Mouse (Mus musculus) neural tube, embryonic 10.5 days (tissue): Measurements from ENCODE around the gene Calhm6.

ENCODE experiments used
- DNase-seq: peaks from one replicate; pipeline ENCODE4 v3.0.0-alpha.2; 2017; ENCODE audit warnings: low spot score; ENCODE audit errors: extremely low spot score

Calhm6 gene

DNA sequence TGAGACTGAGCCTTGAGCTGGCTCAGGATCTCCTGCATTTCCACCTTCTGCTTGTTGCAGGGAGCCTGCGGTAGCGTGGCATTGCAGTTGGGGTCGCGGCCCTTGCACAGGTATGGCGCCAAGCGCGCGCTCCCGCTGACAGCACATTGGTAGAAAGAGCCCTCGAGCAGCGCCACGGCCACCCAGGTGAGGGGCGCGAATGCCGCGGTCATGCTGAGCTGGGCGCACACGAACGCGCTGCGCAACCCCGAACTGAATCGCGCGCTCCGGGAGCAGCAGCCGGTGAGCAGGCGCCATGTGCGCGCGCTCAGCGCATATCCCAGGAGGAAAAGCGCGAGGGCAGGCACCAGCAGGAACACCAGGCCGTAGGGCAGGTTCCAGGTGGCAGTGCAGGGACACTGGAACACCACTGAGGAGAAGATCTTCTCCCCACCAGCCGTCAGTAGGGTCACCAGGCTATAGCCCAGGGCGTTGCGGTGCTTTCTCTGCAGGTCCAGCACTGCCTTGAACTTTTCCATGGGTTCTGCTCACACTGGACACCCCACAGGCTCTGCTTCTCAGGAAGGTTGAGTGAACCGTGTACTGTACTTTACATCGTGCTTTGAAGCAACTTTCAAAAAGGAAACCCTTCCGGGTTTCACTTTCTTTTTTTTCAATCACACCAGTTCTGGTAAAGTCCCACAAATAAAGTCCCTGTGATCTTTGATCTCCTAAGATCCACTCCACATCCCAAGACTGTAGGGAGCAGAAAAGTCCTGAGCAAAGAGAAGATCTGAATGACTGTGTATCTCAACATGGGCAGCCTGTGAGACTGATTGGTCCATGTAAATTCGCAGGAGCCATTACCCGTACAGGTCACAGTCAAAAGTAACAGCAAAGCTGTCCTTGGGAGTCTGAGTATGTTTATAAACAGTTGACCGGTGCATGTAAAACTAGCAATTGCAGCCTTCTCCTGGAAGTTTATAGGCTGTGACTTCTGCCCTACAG is at the start of gene Calhm6:
Gene Calhm6 (minus strand): TSS at position 593 of the 987 bp plus-strand sequence.
- DNase-seq, result peak; percentile 57

DNA sequence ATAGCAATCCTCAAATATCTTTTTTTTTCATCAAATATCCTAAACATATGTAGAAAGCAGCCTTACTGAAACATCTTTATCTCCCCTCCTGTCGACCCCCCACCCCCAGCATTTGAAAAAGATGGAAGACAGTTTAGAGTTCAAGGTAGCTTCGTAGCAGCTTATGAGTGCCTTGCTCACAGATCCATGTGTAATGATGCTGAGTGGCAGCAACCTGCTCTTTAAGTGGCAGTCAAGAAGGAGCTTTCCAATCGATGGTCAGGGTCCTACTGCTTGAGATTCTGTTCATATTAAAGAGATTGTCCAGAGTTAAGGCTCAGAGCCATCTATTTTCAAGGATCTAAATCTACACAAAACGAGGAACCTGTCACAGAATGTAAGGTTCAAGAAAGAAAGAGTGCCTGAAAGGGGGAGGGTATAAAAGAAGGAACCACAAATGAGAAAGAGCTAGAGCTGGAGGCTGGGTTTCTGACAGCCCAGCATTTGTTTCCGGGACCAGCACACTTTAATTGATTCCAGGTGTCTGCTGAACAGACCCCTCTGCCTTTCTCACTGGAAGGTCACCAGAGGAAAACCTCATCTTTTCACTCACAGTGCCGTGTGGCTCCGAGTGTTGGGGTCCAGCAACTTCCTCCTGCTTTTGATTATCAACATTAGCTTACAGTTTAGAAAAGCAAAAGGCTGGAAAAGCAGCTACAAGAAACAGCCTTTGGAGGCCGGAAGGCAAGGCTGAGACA is 48.3 kb upstream of the Calhm6 start:
- peak; percentile 38 for DNase-seq

DNA sequence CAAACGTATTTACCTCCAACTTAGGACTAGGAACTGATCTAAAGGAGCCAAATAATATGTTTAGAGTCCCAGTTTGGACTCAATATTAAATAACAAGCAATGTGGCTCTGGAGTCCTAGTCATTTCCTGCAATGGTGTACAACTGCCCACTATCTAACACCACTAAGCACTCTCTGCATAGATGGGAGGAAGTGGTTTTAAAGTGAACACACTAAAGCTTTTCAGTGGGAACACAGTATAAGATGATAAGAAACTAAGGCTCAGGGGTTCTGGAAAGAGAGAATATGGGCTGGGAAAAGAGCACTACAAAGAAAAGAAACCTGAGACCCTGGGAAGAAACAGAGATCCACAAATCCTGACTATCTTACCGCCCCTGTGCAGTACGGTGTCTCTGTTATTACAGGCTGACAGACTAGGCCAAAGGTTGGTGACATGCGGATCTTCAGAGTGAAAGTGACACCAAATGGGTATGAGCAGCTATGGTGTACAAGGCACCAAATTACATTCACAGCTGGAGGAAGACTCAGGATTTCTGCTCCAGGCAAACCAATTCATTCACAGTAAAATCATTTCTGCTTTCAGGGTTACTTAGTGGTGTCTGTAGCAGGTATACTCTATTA is 45.0 kb upstream of the Calhm6 start:
- no peak for DNase-seq

DNA sequence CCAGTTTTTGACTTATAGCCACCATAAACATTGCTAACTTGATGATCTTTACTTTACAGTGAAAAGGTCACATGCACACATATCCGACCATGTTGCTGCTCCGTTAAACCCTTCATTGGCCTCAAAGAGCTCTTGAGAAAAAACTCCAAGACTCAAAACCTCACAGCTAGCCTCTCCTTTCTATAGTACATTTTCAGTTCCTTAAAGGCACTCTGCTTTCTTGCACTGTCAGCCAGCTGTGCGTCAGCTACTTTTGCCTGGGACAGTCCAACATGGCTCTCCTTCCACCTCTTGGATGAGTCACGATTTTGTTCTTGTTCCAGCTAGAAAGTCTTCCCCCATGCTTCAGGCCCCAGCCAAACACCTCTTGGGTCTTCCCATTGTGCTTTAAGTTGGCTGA is 43.9 kb upstream of the Calhm6 start:
- no peak for DNase-seq

DNA sequence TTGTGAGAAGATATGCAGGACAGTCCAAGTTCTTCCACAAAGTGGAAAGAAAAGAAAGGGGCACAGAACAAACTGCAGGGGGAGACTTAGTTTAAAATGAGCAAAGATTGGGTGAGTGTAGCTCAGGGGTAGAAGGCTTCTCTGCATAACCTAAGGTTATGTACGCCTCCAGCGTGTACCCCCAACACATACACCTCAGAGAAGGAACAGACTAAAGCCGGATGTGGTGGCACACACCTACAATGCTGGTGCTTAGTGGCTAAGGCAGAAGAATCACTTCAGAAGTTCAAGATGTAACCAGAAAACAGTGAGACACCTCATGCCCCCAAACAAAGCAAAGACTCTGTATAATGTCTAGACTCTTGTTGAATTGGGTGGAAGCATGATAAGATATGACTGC is 43.4 kb upstream of the Calhm6 start:
- DNase-seq, result no peak

DNA sequence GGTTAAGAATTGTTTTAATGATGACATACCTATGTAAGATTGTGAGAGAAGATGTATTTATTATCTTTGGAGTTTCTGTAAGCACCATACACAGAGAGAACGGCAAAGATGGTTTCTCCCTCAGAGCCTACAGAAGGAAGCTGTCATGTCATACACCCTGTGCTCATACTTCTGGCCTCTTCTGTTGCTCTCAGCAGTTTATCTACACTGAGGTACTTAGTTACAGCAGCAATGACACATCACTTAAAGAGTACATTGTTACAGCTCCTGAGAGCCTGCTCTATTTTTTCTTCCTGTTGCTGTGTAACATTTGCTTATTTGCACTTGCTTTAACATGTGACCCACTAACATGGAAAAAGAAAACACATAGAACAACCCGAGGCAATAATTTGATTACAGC is 39.2 kb upstream of the Calhm6 start:
- no peak for DNase-seq

DNA sequence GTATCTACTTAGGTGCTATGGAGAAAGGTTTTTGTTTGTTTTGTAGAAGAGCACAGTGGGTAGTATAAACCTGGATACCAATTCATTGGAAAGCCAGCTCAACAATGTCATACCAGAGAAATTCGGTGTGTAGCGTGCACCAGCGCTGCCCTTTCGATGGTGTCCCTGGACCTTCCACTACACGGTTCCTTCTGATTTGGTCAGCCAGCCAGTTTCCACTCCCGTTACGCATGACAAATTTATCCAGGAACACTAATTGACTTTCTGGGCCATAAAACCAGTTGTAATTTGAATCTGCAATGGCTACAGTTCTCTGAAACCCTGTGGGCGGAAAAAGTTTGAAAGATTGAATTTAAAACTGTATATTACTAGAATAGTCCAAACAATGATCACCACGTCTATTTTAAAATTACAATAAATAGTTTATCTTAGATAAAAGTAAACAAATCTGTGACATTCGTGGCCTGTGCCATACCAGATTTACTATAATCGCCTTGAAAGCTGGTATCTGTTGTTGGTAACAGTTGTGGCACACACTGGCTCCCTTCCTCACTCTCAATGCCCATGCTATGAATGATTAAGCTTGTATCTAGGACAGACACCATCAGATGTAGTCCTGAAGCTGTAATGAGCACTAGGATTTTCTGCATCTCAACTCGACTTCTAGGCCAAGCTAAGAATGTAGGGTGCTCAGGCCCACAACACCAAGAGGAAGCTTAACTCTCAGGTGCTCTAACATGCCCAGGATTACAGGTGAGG is 28.2 kb upstream of the Calhm6 start:
- DNase-seq, result no peak

DNA sequence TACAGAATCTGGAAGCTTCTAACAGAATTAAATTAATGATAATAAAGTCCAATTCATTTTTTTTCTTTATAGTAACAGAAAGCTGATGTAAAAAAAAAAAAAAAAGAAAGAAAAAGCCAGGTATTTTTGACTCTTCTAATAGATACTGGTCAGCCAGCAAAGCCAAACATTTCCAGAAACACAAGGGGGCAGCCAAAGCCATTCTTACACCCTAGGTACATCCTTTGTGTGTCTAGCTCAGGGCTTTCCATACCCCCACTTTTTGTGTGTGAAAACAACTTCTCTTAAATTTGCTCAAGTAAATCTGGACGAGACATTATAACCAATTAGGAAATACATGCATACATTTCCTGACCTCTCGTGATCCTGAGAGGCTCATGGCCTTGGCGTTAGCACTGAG is 24.0 kb upstream of the Calhm6 start:
- no peak for DNase-seq

DNA sequence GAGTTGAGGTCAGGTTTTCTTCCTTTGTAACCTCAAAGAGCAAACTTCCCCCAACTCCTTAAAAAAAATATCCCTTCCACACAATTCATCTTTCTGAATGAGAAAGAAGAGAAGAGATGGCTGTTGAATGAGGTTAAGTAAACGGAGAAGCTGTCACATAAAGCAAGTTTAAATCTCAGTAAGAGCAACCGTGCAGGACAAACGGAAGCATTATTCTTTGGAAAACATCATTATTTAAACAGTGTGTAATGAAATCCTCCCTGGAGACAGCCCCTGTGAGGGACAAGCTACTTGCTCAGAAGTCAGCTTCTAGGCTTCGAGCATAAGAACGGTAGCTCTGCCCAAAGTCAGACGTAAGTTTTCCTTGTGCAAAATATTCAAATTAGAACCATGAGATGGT is 22.7 kb upstream of the Calhm6 start:
- no peak for DNase-seq

DNA sequence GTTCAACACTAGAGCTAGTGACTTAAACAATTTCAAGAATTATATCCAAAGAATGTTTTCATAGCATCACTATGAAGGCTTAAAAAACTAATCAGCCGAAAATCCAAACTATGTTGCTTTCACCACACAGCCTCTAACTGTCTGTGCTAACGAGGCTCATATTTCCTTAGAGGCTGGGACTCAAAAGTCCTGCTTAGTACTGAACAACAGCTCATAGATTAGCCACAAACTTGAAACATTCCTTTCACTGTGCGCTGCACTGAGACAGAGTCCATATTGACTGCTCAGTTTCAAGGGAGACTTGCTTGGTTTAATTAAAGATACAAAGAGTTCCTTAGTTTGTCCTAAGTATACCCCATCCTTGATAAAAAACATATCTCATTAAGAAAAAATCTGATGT is 22.0 kb upstream of the Calhm6 start:
- DNase-seq, result no peak

DNA sequence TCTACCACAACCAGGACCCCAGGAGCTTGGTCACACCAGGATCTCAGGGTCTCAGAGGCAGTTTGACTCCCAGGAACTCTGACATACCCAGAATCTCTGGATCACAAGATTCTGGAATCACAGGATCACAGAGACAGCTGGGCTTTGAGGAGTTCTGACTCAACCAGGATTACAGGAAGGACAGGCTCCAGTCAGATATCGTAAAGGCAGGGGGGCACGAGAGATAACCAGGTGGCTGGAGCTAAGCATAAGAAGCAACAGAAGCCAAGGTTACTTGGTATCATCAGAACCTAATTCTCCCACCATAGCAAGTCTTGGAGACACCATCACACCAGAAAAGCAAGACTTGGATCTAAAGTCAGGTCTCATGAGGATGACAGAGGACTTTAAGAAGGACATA is 13.9 kb upstream of the Calhm6 start:
- no peak for DNase-seq

DNA sequence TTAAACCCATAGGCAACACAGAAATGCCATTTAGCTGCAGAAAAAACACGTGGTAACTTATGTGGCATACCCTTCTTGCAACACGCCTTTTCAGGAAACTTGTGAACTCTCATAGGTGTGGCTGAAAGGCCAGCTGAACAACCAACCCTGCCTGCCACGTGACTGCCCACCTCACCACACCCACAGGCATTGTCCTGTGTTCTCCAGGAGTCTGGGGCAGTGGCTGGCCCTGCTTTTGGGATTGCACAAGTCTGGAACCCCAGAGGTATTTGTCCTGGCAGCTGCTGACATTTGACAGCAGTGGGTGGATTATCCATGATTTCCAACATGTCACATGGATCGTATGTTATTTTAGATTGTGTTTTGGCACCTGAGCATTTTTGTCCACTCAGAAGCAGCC is 12.0 kb upstream of the Calhm6 start:
- no peak for DNase-seq

DNA sequence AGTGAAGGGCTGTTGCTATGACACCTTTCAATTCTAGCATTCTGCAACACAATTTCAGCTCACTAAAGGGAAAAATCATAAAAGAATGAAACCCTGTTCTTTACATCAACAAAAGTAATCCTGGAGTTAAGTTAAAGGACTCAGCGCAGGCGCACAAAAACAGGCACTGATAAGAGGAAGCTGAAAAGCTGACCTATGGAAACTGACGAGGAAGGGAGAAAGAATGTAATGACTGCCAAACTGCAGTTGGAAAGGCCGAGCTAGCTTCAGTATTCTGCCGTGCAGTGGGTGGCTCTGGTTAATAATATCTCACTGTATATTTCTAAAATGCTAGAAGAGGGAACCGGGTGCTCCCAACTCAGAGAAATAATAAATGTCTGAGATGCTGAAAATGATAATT is 10.2 kb upstream of the Calhm6 start:
- no peak for DNase-seq

DNA sequence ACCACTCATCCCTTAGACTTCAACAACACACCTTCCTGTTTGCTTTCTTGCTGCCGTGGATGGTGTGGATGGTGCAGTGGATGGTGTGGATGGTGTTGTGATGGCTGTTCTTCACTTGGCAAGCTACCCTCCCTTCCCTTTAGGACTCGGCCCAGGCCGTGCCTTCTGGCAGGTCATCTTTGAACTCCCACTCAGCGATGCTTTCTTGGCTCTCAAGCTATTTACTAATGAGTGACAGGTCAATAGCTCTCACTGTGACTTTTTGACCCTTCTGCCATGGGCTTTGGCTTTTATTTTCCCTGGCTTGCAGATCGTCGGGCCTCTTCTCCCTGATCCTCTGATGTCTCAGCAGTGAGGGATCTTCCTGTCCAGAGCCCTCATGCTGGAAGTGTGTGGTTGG is 8.6 kb upstream of the Calhm6 start:
- DNase-seq, result no peak

DNA sequence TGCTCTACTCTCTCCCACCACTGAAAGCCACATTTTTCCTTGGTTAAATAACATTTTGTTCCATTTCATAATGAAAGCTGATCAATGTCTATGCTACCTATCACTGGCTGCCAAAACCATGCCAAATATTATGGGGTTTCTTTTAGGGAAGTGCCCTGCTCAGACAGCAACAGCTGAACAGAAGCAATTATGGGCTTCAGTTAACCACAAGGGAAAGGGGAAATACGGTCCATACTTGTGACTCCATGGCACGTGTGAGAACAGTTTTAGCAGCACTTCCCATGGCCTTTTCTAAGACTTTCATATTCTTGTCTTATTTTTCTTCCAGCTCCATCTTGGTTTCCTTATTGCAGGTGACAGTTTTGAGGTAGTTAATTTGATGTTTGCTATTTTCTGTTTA is 3.6 kb upstream of the Calhm6 start:
- no peak for DNase-seq

DNA sequence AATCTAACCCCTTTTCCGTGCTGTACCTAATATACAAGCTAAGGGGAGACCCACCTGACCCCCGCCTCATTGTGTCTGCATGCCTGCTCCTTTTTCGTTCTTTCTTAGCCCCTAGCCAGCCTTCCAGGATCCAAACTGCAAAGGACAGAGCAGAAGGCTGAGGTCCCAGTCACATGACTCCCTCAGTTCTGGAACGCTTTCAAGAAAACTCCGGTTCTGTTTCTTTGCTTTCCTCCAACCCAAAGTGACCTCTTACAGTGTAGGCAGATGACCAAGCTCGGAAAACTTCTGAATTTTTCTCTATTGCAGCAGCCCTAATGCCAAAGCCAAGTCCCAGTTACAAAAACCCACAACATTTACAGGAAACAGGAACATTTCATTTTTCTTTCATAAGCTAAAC is 607 bp upstream of the Calhm6 start:
- DNase-seq, result no peak

DNA sequence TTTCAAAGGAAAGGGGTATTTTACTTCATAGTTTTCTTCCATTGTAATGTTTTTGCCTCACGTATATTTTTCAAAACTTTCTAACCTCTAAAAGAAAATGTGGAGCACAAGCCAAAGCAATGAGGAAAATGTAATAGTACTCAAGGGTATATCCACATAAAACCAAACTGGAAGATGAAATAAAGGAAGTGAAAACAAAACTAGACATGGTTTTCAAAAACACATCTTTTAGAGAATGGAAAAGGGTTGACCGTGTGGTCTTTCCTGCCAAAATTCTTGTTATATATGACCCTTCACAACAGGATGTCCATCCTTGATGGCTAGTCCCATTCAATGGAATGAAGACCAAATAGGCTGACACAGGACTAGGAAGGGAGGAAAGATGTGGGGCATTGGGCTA is 9.4 kb downstream of the Calhm6 start:
- DNase-seq, result no peak

DNA sequence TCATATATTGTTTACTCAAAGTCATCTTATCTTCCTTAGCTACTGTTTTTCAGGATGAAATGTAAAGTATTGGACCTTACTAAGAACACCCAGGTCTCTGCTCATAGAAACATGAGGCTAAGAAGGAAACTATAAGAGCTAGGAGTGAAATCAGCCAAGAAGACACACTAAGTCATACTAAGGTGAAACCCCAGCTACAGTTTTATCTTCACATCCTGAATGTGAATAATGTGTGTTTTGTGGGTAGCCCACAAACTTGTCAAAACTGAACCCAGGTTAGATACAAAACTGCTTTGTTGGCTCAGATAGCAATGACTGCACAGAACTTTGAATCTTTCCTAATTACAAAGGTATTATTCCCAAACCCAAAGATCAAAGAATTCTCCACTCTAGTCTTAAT is 10.0 kb downstream of the Calhm6 start:
- DNase-seq, result no peak

DNA sequence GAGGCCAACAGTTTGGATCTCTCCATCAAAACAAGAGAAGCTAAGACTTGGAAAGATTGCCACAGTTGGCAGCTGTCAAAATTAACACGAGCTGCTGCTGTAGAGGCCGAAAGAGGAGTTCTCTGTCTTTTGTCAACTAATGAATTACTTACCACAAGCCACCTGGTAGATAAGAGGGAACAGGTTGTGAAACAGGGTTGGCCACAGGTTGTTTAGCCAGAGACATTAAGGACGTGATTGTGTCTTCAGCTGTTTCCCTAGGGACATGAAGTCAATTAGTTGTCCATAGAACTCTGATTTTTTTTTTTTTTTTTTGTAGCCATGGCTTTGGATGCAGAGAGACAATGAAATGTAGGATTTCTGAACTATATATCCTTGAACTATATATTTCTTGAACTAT is 10.7 kb downstream of the Calhm6 start:
- DNase-seq, result no peak

DNA sequence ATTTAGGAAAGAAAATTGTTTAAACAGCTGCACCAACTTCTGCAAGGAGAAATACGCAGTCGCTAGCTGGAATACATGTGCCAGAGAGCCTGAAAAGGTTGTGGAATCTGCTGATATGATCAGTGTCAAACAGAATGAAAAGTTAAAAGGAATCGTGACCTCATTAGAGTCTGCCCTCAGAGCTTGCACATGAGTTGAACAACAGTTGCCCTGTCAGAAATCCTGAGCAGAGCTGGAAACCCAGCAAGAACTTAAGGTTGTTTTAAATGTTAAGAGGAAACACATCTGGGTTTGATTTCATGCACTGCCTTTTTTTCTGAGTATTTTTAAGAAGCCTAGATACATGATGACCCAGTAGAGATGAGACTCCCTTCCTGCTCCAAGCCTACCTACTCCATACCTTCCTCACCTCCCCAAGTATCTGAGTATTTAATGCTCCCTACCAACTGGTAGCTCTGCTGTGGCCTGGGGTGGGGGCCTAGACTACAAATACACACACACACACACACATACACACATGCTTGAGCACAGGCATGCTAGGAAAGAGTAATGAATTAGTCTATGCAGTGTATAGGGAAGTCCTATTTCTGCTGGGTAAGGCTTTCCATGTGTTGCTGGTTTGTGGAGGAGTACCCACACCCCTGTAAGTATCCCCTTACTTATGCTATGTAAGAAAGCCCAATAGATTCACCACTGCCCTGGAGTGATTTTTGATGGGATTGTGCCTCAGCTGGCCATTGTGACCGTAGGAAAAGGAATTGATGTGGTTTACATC is 15.6 kb downstream of the Calhm6 start:
- DNase-seq, result no peak
